ENCODE assay signal across 8 mouse cellular contexts in the genomic region with DNA sequence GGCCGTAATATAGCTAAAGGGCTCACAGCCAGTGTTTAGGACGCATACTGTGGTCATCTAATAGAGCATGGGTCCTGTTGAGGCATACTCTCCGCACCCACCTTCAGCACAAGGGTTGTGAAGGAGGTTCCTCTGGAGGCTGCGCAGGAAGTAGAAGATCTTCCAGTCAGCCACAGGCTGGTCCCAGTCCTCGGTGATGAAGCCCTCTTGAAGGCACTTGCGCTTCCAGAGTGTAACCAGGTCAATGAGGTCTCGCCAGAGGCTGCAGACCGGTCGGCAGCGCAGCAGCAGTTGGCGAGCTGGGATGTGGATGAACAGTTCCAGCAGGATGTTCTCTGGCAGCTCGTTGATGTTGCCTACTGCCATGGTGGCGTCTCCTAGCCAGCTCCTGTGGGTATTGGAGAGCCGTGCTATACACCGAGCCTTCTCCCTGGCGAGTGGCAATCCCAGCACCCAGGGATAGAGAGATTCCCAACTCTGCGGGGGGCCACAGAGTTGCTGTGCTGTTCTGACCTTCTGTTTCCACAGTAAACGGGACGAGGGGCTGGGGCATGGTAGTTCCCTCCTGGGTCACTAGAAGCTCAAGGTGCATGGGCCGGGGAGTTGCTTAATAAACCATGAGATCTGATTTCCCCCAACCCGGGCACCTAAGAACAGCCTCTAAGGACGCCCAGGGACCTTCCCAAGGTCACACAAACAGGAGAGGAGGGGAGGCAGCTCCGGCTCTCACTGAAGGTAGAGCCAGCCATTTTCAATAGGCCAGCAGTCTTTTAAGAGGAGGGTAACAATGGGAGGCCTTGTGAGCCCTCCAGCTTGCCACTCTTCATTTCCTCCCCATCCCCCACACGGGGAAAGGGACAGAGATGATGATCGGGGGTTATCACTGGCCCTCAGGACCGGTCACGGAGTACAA. TPM values are rescaled to one million over a fixed set of nuclear protein-coding genes. Genes with fewer than 3 reads are reported as not detected.
A peak's percentile ranks its signal among the peaks of the same experiment; 100 is the strongest.
DNase-seq lines count a peak whose midpoint lies in the region; ATAC-seq and TF ChIP-seq lines count a peak whose summit lies in the region.

No protein-coding gene starts in this region.

- no peak for TF ChIP-seq CTCF in lung, adult 2 months (IDR thresholded peaks at IDR 0.05; ENCODE audit: insufficient read depth, low read length)
- no peak for TF ChIP-seq CTCF in cerebellum, adult 2 months (IDR thresholded peaks at IDR 0.05; ENCODE audit: borderline replicate concordance, insufficient read depth, low read depth, low read length)

- H3K4me2 ChIP-seq in forebrain, embryonic 15.5 days (replicated peaks): peak overlapping the region; percentile 95
- peak overlapping the region; percentile 96 for H3K4me2 ChIP-seq in neural tube, embryonic 12.5 days (replicated peaks)

- peak overlapping the region; percentile 42 for H3K4me3 ChIP-seq in lung, adult 2 months (replicated peaks; ENCODE audit: extremely low read depth, low read depth, low read length)
- peak overlapping the region; percentile 86 for H3K4me3 ChIP-seq in cerebellum, adult 2 months (replicated peaks; ENCODE audit: insufficient read depth, low read depth, low read length)
- H3K4me3 ChIP-seq in forebrain, embryonic 15.5 days: peak overlapping the region; percentile 88
- H3K4me3 ChIP-seq in neural tube, embryonic 12.5 days: peak overlapping the region; percentile 71

- no peaks in the 10 kb centered on the region for H3K27me3 ChIP-seq in cerebellum, adult 2 months (ENCODE audit: control insufficient read depth, insufficient read depth, low read length)
- H3K27me3 ChIP-seq in forebrain, embryonic 15.5 days: peaks cover 26% of the 10 kb centered on the region
- H3K27me3 ChIP-seq in neural tube, embryonic 12.5 days (replicated peaks): peaks cover 32% of the 10 kb centered on the region

- ATAC-seq in forebrain, embryonic 15.5 days (replicated peaks): 0 out of 2 replicates have a peak, but pooled peaks have one; percentile 2
- peak; percentile 38 for ATAC-seq in neural tube, embryonic 12.5 days (ENCODE audit: low FRiP score, low read depth)

- H3K36me3 ChIP-seq in forebrain, embryonic 15.5 days: peaks cover 28% of the 10 kb centered on the region
- peaks cover 44% of the 10 kb centered on the region for H3K36me3 ChIP-seq in neural tube, embryonic 12.5 days

- peak overlapping the region; percentile 83 for H3K27ac ChIP-seq in cerebellum, adult 2 months (ENCODE audit: insufficient read depth, low read length)
- peak overlapping the region; percentile 85 for H3K27ac ChIP-seq in forebrain, embryonic 15.5 days (replicated peaks)
- H3K27ac ChIP-seq in neural tube, embryonic 12.5 days: peak overlapping the region; percentile 76

- intact Hi-C loops in left cerebral cortex, postnatal 36 days (cut with DNase I): no loop called here

- H3K4me1 ChIP-seq in lung, adult 2 months (ENCODE audit: control insufficient read depth, insufficient read depth, low read length): no peaks in the 10 kb centered on the region; the same call in 1 of the 2 replicates
- peaks cover 11% of the 10 kb centered on the region for H3K4me1 ChIP-seq in cerebellum, adult 2 months (ENCODE audit: control insufficient read depth, insufficient read depth, low read length)
- peaks cover 32% of the 10 kb centered on the region for H3K4me1 ChIP-seq in forebrain, embryonic 15.5 days
- peaks cover 29% of the 10 kb centered on the region for H3K4me1 ChIP-seq in neural tube, embryonic 12.5 days

- DNase-seq in lung, adult 2 months: no peak
- DNase-seq in lung, adult 18-20 months: no peak
- peak; percentile 63 to 64 for DNase-seq in cerebellum, adult 2 months
- DNase-seq in left cerebral cortex, postnatal 36 days (ENCODE audit: low spot score in 2 of 2): peak; percentile 52 to 54
- no peak for DNase-seq in gastrocnemius, adult 18-20 months (ENCODE audit: low spot score)
- no peak for DNase-seq in adrenal gland, postnatal 4 days (ENCODE audit: low spot score in 2 of 2)

- H3K9me3 ChIP-seq in forebrain, embryonic 15.5 days: no peaks in the 10 kb centered on the region
- no peaks in the 10 kb centered on the region for H3K9me3 ChIP-seq in neural tube, embryonic 12.5 days

- 48% methylated on average over 27 of the region's 27 CpGs for WGBS in lung, adult 2 months
- 12% methylated on average over 27 of the region's 27 CpGs for WGBS in cerebellum, adult 2 months
- WGBS in forebrain, embryonic 15.5 days: 22% methylated on average over 27 of the region's 27 CpGs
- 25% methylated on average over 27 of the region's 27 CpGs for WGBS in neural tube, embryonic 12.5 days

- peak overlapping the region; percentile 92 for H3K9ac ChIP-seq in forebrain, embryonic 15.5 days (replicated peaks)
- H3K9ac ChIP-seq in neural tube, embryonic 12.5 days: peak overlapping the region; percentile 88

- no peak for TF ChIP-seq POLR2A in lung, adult 2 months (IDR thresholded peaks at IDR 0.05; ENCODE audit: borderline replicate concordance, extremely low read depth, low read depth, low read length)
- TF ChIP-seq POLR2A in cerebellum, adult 2 months (IDR thresholded peaks at IDR 0.05; ENCODE audit: borderline replicate concordance, insufficient read depth, low read length): no peak

RNA-seq across cellular contexts. Expression of a gene that starts 1.6 kb away (rescaled TPM):
- 13.3 and 21.5 TPM in 2 replicates for polyA plus RNA-seq in lung, adult 2 months (2012; rRNA removed)
- 226 and 240 TPM in 2 replicates for polyA plus RNA-seq in cerebellum, adult 2 months (2012; rRNA removed)
- polyA plus RNA-seq in forebrain, embryonic 15.5 days (2015; fragmentation: Nextera tagmentation; extraction: Ambion mirVana): 60.7 and 64.6 TPM in 2 replicates
- 100 to 1,000 TPM; 143 to 156 TPM for total RNA-seq in left cerebral cortex, postnatal 36 days (2021)
- 79.5 and 82.3 TPM in 2 replicates for polyA plus RNA-seq in neural tube, embryonic 12.5 days (2016; fragmentation: Nextera tagmentation; extraction: Ambion mirVana)
- 1 to 10 TPM; 7.0 to 7.8 TPM for total RNA-seq in gastrocnemius, adult 18-20 months (2021)
- 10 to 100 TPM; 13.9 to 15.0 TPM for total RNA-seq in adrenal gland, postnatal 4 days (2021)

RNA-seq across cellular contexts. Expression of a gene that starts 1.7 kb away (rescaled TPM):
- polyA plus RNA-seq in lung, adult 2 months (2012; rRNA removed): 1.9 and 2.6 TPM in 2 replicates
- polyA plus RNA-seq in cerebellum, adult 2 months (2012; rRNA removed): 138 and 172 TPM in 2 replicates
- 4.5 and 4.7 TPM in 2 replicates for polyA plus RNA-seq in forebrain, embryonic 15.5 days (2015; fragmentation: Nextera tagmentation; extraction: Ambion mirVana)
- 100 to 1,000 TPM in 1 of 2 experiments, 10 to 100 TPM in 1; 96.6 to 113 TPM for total RNA-seq in left cerebral cortex, postnatal 36 days (2021)
- polyA plus RNA-seq in neural tube, embryonic 12.5 days (2016; fragmentation: Nextera tagmentation; extraction: Ambion mirVana): 2.7 and 4.0 TPM in 2 replicates
- total RNA-seq in gastrocnemius, adult 18-20 months (2021): under 1 TPM; 0.18 to 0.28 TPM
- total RNA-seq in adrenal gland, postnatal 4 days (2021): 1 to 10 TPM; 2.7 to 2.8 TPM

RNA-seq across cellular contexts. Expression of a gene that starts 6.8 kb away (rescaled TPM):
- 64.5 and 84.4 TPM in 2 replicates for polyA plus RNA-seq in lung, adult 2 months (2012; rRNA removed)
- polyA plus RNA-seq in cerebellum, adult 2 months (2012; rRNA removed): 34.0 and 38.7 TPM in 2 replicates
- 15.6 and 18.0 TPM in 2 replicates for polyA plus RNA-seq in forebrain, embryonic 15.5 days (2015; fragmentation: Nextera tagmentation; extraction: Ambion mirVana)
- 10 to 100 TPM; 26.8 to 33.5 TPM for total RNA-seq in left cerebral cortex, postnatal 36 days (2021)
- polyA plus RNA-seq in neural tube, embryonic 12.5 days (2016; fragmentation: Nextera tagmentation; extraction: Ambion mirVana): 13.9 and 16.1 TPM in 2 replicates
- 10 to 100 TPM; 41.9 to 45.7 TPM for total RNA-seq in gastrocnemius, adult 18-20 months (2021)
- total RNA-seq in adrenal gland, postnatal 4 days (2021): 10 to 100 TPM; 28.2 to 32.8 TPM

RNA-seq across cellular contexts. Expression of a gene that starts 28.2 kb away (rescaled TPM):
- 0.15 and 0.59 TPM in 2 replicates for polyA plus RNA-seq in lung, adult 2 months (2012; rRNA removed)
- polyA plus RNA-seq in cerebellum, adult 2 months (2012; rRNA removed): 0.30 and 0.33 TPM in 2 replicates
- polyA plus RNA-seq in forebrain, embryonic 15.5 days (2015; fragmentation: Nextera tagmentation; extraction: Ambion mirVana): 21.2 TPM in 2 replicates
- under 1 TPM; 0.43 to 0.47 TPM for total RNA-seq in left cerebral cortex, postnatal 36 days (2021)
- polyA plus RNA-seq in neural tube, embryonic 12.5 days (2016; fragmentation: Nextera tagmentation; extraction: Ambion mirVana): 11.8 and 12.4 TPM in 2 replicates
- total RNA-seq in gastrocnemius, adult 18-20 months (2021): under 1 TPM in 1 of 2 experiments, not detected in 1; 0.09 TPM
- total RNA-seq in adrenal gland, postnatal 4 days (2021): 1 to 10 TPM in 1 of 2 experiments, under 1 TPM in 1; 0.42 to 1.0 TPM

RNA-seq across cellular contexts. Expression of a gene that starts 28.5 kb away (rescaled TPM):
- 26.9 and 30.8 TPM in 2 replicates for polyA plus RNA-seq in lung, adult 2 months (2012; rRNA removed)
- polyA plus RNA-seq in cerebellum, adult 2 months (2012; rRNA removed): 31.8 and 36.0 TPM in 2 replicates
- 123 and 127 TPM in 2 replicates for polyA plus RNA-seq in forebrain, embryonic 15.5 days (2015; fragmentation: Nextera tagmentation; extraction: Ambion mirVana)
- 10 to 100 TPM; 14.7 to 15.2 TPM for total RNA-seq in left cerebral cortex, postnatal 36 days (2021)
- polyA plus RNA-seq in neural tube, embryonic 12.5 days (2016; fragmentation: Nextera tagmentation; extraction: Ambion mirVana): 89.3 and 90.6 TPM in 2 replicates
- 10 to 100 TPM; 13.5 to 15.7 TPM for total RNA-seq in gastrocnemius, adult 18-20 months (2021)
- total RNA-seq in adrenal gland, postnatal 4 days (2021): 10 to 100 TPM; 24.0 to 24.6 TPM

Comparison
In these comparisons a context has a peak if more than half of its experiments do, and no peak if none do; other contexts are left out.
1. DNase-seq: peak in cerebellum, adult 2 months (2 of 2) and left cerebral cortex, postnatal 36 days (2 of 2); none in lung, adult 2 months (single experiment), lung, adult 18-20 months (0 of 2), gastrocnemius, adult 18-20 months (single experiment) and adrenal gland, postnatal 4 days (0 of 2).
2. RNA of a gene that starts 1.7 kb away (polyA plus RNA-seq): 138 to 172 TPM in cerebellum, adult 2 months; 4.5 to 4.7 TPM in forebrain, embryonic 15.5 days, 2.7 to 4.0 TPM in neural tube, embryonic 12.5 days and 1.9 to 2.6 TPM in lung, adult 2 months; every median in the first group is over 10 times any median in the second.
3. Peak in every context shown above with its lines, with median percentiles within 50 percentile points of each other: H3K4me3 ChIP-seq and H3K27ac ChIP-seq.